Mouse (Mus musculus): Measurements from ENCODE around the gene Pigr.
A peak's percentile ranks its signal among the peaks of the same experiment; 100 is the strongest.

Gene Pigr

GRCm38 (mm10) chr1:130826448-130826847, at the start of gene Pigr:
Gene Pigr, plus strand, starts transcription at chr1:130826684.
- DNase-seq, result no peak

- DNase-seq, result no peak
Observed at GRCm38 (mm10) chr1:130779867-130780266, 46.6 kb upstream of the Pigr start.

- DNase-seq, result peak; percentile 37
Observed at GRCm38 (mm10) chr1:130784054-130784453, 42.4 kb upstream of the Pigr start.

- no peak for DNase-seq
Observed at GRCm38 (mm10) chr1:130787001-130787400, 39.5 kb upstream of the Pigr start.

- no peak for DNase-seq
Observed at GRCm38 (mm10) chr1:130789512-130790451, 36.7 kb upstream of the Pigr start.

GRCm38 (mm10) chr1:130795331-130795730, 31.2 kb upstream of the Pigr start:
- no peak for DNase-seq

- DNase-seq, result peak; percentile 67
Observed at GRCm38 (mm10) chr1:130796967-130797684, 29.4 kb upstream of the Pigr start.

GRCm38 (mm10) chr1:130798037-130798436, 28.4 kb upstream of the Pigr start:
- no peak for DNase-seq

GRCm38 (mm10) chr1:130798551-130798950, 27.9 kb upstream of the Pigr start:
- DNase-seq, result no peak

GRCm38 (mm10) chr1:130799399-130799798, 27.1 kb upstream of the Pigr start:
- DNase-seq, result no peak

- DNase-seq, result no peak
Observed at GRCm38 (mm10) chr1:130800602-130801001, 25.9 kb upstream of the Pigr start, which contains the start of gene Fcamr. Gene Fcamr, plus strand, starts transcription at chr1:130800902.

- no peak for DNase-seq
Observed at GRCm38 (mm10) chr1:130801511-130801910, 25.0 kb upstream of the Pigr start.

- no peak for DNase-seq
Observed at GRCm38 (mm10) chr1:130802976-130803375, 23.5 kb upstream of the Pigr start.

- DNase-seq, result no peak
Observed at GRCm38 (mm10) chr1:130804279-130804678, 22.2 kb upstream of the Pigr start.

GRCm38 (mm10) chr1:130810906-130811305, 15.6 kb upstream of the Pigr start:
- no peak for DNase-seq

GRCm38 (mm10) chr1:130811316-130811715, 15.2 kb upstream of the Pigr start:
- DNase-seq, result no peak

- no peak for DNase-seq
Observed at GRCm38 (mm10) chr1:130819737-130820136, 6.7 kb upstream of the Pigr start.

- peak; percentile 10 for DNase-seq
Observed at GRCm38 (mm10) chr1:130820316-130821148, 6.0 kb upstream of the Pigr start.

- DNase-seq, result no peak
Observed at GRCm38 (mm10) chr1:130821149-130821471, 5.4 kb upstream of the Pigr start.

- no peak for DNase-seq
Observed at GRCm38 (mm10) chr1:130821911-130822625, 4.4 kb upstream of the Pigr start.

- no peak for DNase-seq
Observed at GRCm38 (mm10) chr1:130828656-130829055, 2.2 kb downstream of the Pigr start.

All from lung, postnatal 10 days (tissue).